Mouse (Mus musculus) spleen, adult 10 weeks (tissue): ENCODE data around the gene Obox5. TPM values are rescaled to one million over a fixed set of nuclear protein-coding genes. Genes with fewer than 3 reads are reported as not detected.

Experiments
- polyA plus RNA-seq: library from polyadenylated mRNA; stranded (reverse); fragments of 350-450 nt; fragmentation: Illumina TruSeq; extraction: RNeasy Lipid Tissue Mini Kit (QIAGEN cat#74804); gene quantifications from one replicate; pipeline ENCODE4 v1.2.3, GENCODE M21; 2015; ENCODE audit warnings: low replicate concordance; ENCODE audit not compliant: insufficient read depth

Obox5 gene
- not detected for polyA plus RNA-seq

GRCm38 (mm10) chr7:15749831-15750230 is at the start of gene Obox5:
Obox5 (plus strand) TSS chr7:15750131.

Other genes with a start within 250 kb of the Obox5 start
- not detected for gene Obox3, start 110.2 kb upstream of the Obox5 start, polyA plus RNA-seq
- not detected for gene Obox6, start 89.5 kb downstream of the Obox5 start, polyA plus RNA-seq
- not detected for gene Crx, start 129.8 kb downstream of the Obox5 start, polyA plus RNA-seq
- not detected for gene Crxos, start 132.5 kb downstream of the Obox5 start, polyA plus RNA-seq
- 170 TPM for gene Selenow, start 172.3 kb downstream of the Obox5 start, polyA plus RNA-seq
- gene Nop53, start 195.9 kb downstream of the Obox5 start, polyA plus RNA-seq = 99.8 TPM
- gene Ehd2, start 217.4 kb downstream of the Obox5 start, polyA plus RNA-seq = 13.3 TPM